Mouse (Mus musculus) midbrain, postnatal 0 days (tissue): ENCODE data around the gene Rhobtb1. TPM values are rescaled to one million over a fixed set of nuclear protein-coding genes. Genes with fewer than 3 reads are reported as not detected.

Experiments used
- ATAC-seq: fragments of 200-750 bp; cut with Nextera tagmentation; 2 replicates; pipeline ENCODE4 v1.8.0; 2017; ENCODE audit warnings: moderate number of reproducible peaks, mild to moderate bottlenecking, moderate TSS enrichment, moderate library complexity; ENCODE audit not compliant: low FRiP score
- DNase-seq: peaks from one replicate; pipeline ENCODE4 v3.0.0-alpha.2; 2015; ENCODE audit warnings: low spot score
- H3K27ac ChIP-seq: fragments of 300-500 bp; sonication (generic); 2 replicates; pipeline ENCODE4 v1.5.1; 2014; ENCODE audit warnings: low read depth, mild to moderate bottlenecking, low read length, mixed read lengths
- H3K27me3 ChIP-seq: fragments of 300-500 bp; sonication (generic); 2 replicates; pipeline ENCODE4 v1.6.1; 2014; ENCODE audit warnings: low read length, control low read depth, mixed read lengths; ENCODE audit not compliant: insufficient read depth
- H3K36me3 ChIP-seq: fragments of 300-500 bp; sonication (generic); 2 replicates; pipeline ENCODE4 v1.6.1; 2014; ENCODE audit warnings: low read length, control low read depth, mixed read lengths; ENCODE audit not compliant: insufficient read depth
- H3K4me1 ChIP-seq: fragments of 300-500 bp; sonication (generic); 2 replicates; pipeline ENCODE4 v1.6.1; 2014; ENCODE audit warnings: mild to moderate bottlenecking, control low read depth, antibody characterized with exemption, low read length, mixed read lengths; ENCODE audit not compliant: insufficient read depth
- H3K4me2 ChIP-seq: fragments of 300-500 bp; sonication (generic); 2 replicates; pipeline ENCODE4 v1.6.1; 2014; ENCODE audit warnings: low read depth, mild to moderate bottlenecking, low read length, mixed read lengths; ENCODE audit not compliant: poor library complexity, severe bottlenecking
- H3K4me3 ChIP-seq: fragments of 300-500 bp; sonication (generic); 2 replicates; pipeline ENCODE4 v1.5.1; 2014; ENCODE audit warnings: low read depth, mild to moderate bottlenecking, low read length, moderate library complexity
- H3K9ac ChIP-seq: fragments of 300-500 bp; sonication (generic); replicated peaks from 2 replicates; pipeline ENCODE4 v1.6.1; 2014; ENCODE audit warnings: mild to moderate bottlenecking, low read length, moderate library complexity, mixed read lengths; ENCODE audit not compliant: poor library complexity, severe bottlenecking
- H3K9me3 ChIP-seq: fragments of 300-500 bp; sonication (generic); 2 replicates; pipeline ENCODE4 v1.6.1; 2016; ENCODE audit warnings: low read length, control low read depth
- CTCF ChIP-seq: IDR thresholded peaks from 2 replicates; pipeline ENCODE4 v1.5.1; 2016; ENCODE audit warnings: antibody characterized with exemption, mild to moderate bottlenecking
- WGBS: fragments of 180-500 bp; shearing (Covaris S2); extraction: QIAGEN DNeasy Blood & Tissue Kit; methylation state at CpG from one replicate; pipeline ENCODE4 v1.1.7; 2014; 5-methylcytosine and 5-hydroxymethylcytosine counted together
- polyA plus RNA-seq: library from polyadenylated mRNA; unstranded; fragments of >200 nt; fragmentation: Nextera tagmentation; extraction: Ambion mirVana; gene quantifications from 2 replicates; pipeline ENCODE4 v1.2.1, GENCODE M21; 2015
- total RNA-seq: library from RNA; depleted of rRNA; stranded (reverse); fragments of >200 nt; gene quantifications from 2 replicates; pipeline ENCODE4 v1.2.3, GENCODE M21; 2014; rRNA removed

Gene Rhobtb1
- total and polyA plus RNA-seq, 2 experiments from 2014 or later: 9.2 to 15.3 TPM

- TF ChIP-seq CTCF: no peak
- DNase-seq (no peak), ATAC-seq (no peak)
- Histone ChIP-seq H3K4me1 (no peaks in the 10 kb centered on the region), H3K27me3 (no peaks in the 10 kb centered on the region), H3K4me3 (no peak overlapping the region), H3K9me3 (no peaks in the 10 kb centered on the region), H3K4me2 (no peak overlapping the region), H3K27ac (no peak overlapping the region), H3K36me3 (no peaks in the 10 kb centered on the region), H3K9ac (no peak overlapping the region)
- 91% methylated on average over 6 of the region's 6 CpGs for WGBS
These were observed 188.8 kb downstream of the Rhobtb1 start for GRCm38 (mm10) chr10:69340001-69340400.

Other genes starting within 250 kb of the Rhobtb1 start
- 0.93 and 1.3 TPM in 2 replicates for gene A930033H14Rik, start 61.7 kb downstream of the Rhobtb1 start, total RNA-seq
- 1.3 and 1.5 TPM in 2 replicates for gene A930033H14Rik, start 61.7 kb downstream of the Rhobtb1 start, polyA plus RNA-seq
- gene Cdk1, start 201.5 kb downstream of the Rhobtb1 start, total RNA-seq: 19.4 and 38.1 TPM in 2 replicates
- gene Cdk1, start 201.5 kb downstream of the Rhobtb1 start, polyA plus RNA-seq: 23.7 and 25.5 TPM in 2 replicates
- gene Ank3, start 247.3 kb downstream of the Rhobtb1 start, total RNA-seq: 253 and 328 TPM in 2 replicates
- gene Ank3, start 247.3 kb downstream of the Rhobtb1 start, polyA plus RNA-seq: 48.7 and 66.6 TPM in 2 replicates